Mouse (Mus musculus) olfactory bulb, adult 2 months (tissue): ENCODE data around the gene Gm45711.

Experiments
- CTCF ChIP-seq: fragments of 200-500 bp; IDR thresholded peaks from 2 replicates; pipeline ENCODE4 v1.5.1; 2012; ENCODE audit warnings: low read depth, mild to moderate bottlenecking, low read length, moderate library complexity; ENCODE audit not compliant: insufficient read depth
- POLR2A ChIP-seq: fragments of 200-500 bp; IDR thresholded peaks from 2 replicates; pipeline ENCODE4 v1.6.1; 2012; ENCODE audit warnings: mild to moderate bottlenecking, low read depth, low read length, moderate library complexity; ENCODE audit not compliant: insufficient read depth

DNA sequence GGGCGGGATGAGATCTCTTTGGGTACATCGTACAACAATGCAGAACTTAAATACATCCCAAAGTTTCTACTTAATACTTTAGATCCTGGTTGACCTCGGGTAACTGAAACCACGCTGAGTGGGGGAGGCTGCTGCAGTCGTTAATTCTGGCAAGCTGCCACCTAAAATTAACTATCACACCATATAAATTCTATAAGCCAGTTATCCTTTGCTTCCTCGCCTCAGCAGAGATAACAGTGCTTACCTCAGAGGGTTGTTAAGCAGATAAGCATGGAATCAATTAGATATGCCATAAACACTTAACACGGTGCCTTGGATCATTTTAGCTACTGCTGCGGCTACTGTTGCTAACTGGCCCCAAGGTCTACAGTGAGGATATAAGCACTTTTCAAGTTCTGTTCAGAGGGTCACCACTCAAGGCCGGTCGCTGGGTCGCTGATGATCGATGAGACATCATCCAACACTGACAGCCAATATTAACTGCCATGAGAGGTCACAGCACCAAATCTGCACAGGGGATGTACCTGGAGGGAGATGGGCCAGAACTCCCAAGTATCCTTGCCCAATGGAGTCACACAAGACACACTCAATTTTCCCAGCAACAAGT, 67.7 kb downstream of the Gm45711 start:
- TF ChIP-seq POLR2A (no peak), CTCF (no peak)
